Mouse (Mus musculus) G1E-ER4 (cell line): Measurements from ENCODE around the gene Twnk. TPM values are rescaled to one million over a fixed set of nuclear protein-coding genes. Genes with fewer than 3 reads are reported as not detected.

ENCODE experiments used
- GATA1 ChIP-seq: IDR thresholded peaks from one replicate; pipeline ENCODE4 v1.8.0; 2012; ENCODE audit warnings: low read length, inconsistent platforms
- polyA plus RNA-seq: library from polyadenylated mRNA; stranded (reverse); fragments of >175 nt; gene quantifications from 2 replicates; pipeline ENCODE4 v1.2.3, GENCODE M21; 2012

Twnk gene
- polyA plus RNA-seq, 1 experiment, result 20.8 TPM

DNA sequence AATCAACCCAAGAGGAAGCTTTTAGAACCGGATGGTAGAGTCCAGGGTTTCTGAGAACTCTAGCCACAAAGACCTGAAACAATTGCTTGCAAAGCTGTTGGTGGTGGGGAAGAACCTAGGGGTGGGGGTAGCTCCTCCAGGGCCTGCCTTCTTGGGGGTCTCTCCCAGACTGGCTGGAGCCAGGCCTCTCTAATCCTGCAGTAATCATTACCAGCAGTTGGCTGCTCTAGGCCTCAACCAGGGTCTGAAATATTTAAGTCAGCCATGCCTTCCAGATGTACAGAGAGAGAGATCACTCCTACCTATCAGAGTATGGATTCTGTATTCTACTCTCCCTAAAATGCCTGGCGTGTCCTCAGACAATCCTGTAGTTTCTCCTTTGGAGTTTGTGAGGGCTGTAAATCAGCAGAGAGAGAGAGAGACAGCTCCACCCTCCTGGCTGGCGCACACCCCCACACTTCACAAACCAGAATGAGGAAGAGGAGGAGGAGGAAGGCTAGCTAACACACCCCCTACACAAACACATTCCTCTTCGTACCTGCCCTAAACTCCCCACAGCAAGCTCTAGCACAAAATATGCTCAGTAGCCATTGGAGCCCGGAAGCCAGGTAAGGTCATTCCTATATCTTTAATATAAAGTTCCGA, 8.2 kb downstream of the Twnk start:
- TF ChIP-seq GATA1, result no peak

DNA sequence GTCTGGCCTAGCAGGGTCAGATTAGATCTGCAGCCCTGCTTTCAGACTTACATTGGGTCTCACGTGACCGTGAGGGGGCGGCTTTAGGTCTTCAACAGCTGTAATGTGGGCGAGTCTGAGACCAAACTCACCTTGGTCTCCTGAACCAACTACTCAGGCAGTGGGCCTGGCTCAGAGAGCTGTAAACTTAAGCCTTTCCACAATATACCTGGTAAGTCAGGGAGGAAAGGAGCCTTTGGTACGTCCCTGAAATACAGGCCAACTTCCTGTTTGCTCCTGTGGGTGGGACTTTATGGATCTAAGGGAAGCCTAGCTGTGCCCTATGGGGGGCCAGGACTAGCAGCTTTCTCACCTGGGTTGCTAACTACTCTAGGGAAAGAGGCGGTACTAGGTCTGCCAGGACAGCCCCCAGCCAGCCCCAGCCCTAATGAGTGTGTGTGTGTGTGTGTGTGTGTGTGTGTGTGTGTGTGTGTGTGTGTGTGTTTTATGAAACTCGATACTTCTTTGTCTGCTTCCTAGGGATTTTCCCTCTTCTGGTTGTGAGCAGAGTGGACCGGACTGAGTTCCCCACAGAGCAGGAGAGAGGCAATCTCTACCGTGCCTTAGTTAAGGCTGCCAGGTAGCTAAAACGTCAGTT, 9.0 kb downstream of the Twnk start, which contains the start of gene Lzts2:
Gene Lzts2, plus strand, starts transcription at position 80 of the 637 bp plus-strand sequence.
- TF ChIP-seq GATA1, result no peak

DNA sequence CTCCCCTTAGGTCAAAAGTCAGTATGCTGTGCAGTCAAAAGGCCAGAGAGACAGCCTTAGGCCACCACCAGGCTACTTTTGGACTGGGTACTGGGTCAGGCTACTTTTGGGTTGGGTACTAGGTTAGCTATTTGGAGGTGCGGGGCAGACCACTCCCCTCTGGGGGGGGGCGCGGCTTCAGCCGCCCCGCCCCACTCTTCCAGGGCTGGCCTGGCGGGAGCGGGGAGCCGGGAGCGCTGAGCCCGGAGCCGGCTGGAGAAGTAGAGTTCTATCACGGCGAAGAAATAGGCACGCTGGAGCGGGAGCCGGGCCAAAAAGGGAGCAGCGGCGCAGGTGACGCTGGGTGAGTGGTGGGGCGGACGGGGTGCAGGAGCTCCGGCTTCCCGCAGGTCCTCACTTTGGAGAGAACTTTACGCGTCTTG, 9.5 kb downstream of the Twnk start:
- TF ChIP-seq GATA1, result no peak

DNA sequence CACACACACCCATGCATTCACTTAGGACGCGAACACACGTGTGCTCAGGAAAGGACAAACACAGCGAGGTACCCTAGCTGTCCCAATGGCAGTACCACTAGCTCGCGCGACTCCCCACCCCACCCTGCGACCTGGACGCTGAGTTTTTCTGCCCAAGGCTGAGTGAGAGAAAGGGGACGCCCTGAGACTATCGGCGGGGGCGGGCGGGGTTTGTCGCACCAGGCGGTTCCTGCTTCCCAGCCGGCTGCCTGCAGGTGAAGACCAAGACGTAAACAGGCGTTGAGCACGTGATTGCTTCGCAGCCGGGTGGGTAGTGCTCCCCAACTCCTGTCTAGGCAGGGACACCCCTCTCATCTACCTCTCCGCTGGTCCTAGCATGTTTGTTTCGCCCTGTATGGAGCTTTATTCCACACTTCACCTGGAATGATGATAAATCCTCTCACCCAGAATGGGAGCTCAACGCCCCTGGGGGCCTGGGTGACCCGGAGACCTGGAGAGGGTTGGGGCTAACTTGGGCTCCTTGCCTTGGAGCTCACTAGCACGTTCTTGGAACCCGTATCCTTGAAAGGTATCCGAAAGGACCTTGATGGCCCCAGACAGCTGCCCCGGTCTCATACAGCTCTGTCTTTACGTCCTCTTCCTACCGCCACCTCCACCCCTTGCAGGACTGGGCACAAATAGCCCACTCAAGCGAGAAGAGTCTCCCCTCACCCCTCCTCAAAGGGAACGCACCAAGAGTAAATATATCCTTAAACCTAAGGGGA, 10.2 kb downstream of the Twnk start:
- TF ChIP-seq GATA1, result no peak

DNA sequence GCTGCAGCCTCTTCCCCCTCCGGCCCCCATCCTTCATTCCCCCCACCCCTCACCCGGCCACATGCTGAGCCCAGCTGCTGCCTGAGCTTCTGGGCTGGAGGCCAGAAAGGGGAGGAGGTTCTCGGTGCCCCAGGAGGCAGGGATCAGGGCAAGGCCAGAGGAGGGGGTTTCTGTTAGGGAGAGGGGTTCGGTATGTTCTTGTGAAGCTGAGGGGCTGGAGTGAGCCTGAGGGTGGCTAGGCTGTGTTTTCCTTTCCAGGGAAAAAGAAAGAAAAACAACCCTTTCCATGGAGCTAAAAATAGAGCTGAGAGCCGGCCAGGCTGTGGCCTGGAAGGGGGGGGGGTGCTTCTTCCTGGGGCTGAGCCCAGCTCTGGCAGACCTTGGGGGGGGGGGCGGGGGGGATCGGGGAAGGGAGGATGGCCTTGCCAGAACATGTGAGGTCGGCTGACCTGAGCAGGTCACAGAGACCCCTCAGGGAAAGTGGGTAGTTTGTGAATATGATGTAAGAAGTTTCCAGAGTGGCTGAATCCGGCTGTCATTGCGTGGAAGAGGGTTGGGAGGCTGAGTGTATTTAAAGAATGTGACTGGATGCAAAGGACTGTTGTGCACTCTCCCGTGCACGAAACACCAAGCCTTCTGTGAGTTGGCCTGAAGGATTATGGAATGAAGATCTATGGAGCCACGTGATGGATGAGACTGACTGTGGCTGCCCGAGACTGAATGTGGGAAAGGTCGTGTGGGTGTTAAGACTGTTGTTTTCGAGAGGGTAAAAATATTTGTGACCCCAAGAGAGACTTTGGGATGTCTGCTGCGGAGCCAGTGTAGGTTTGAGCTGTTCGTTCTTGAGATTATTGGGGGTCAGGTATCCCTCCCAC, 11.1 kb downstream of the Twnk start:
- TF ChIP-seq GATA1, result no peak

DNA sequence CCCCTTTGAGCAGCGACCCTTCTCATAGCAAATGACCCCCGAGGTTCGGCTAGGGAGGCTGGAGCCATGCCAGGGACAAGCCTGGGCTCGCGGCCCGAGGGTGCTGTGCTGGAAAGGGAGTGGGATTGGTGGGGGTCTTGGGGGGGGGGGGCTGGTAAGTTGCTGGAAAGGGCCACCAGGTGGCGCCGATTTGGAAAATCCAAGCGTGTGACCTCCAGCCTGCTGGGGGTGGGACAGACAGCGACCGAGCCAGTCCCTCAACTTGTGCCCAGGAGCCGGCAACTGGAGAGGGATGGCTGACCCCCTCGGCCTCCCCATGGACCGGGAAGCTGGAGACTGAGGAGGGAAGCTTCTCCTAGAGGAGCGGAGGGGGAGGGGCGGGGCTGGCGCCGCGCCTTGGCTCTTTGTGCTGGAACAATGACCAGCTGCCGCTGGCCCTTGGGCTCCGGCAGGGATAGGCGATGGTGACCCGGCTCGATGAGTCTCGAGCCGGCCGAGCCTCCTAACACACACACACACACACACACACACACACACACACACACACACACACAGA, 11.8 kb downstream of the Twnk start:
- no peak for TF ChIP-seq GATA1

DNA sequence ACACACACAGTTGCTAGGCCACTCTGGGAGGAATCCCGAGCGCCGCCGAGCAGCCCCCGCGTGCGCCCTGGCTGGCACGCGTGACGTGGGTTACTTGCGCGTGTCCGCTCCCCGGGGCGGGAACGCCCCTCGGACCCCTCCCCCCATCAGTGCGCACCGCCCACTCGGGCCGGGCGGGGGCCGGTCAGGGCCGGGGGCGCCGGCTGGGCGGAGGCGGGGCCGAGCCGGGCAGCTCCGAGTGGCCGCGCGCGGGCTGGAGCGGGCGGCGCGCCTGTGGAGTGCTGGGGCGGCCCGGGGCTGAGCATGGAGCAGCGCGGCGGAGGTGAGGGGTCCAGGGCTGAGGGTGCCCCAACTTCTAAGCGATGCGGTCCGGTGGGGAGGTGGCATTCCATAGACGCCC, 12.4 kb downstream of the Twnk start:
- no peak for TF ChIP-seq GATA1

DNA sequence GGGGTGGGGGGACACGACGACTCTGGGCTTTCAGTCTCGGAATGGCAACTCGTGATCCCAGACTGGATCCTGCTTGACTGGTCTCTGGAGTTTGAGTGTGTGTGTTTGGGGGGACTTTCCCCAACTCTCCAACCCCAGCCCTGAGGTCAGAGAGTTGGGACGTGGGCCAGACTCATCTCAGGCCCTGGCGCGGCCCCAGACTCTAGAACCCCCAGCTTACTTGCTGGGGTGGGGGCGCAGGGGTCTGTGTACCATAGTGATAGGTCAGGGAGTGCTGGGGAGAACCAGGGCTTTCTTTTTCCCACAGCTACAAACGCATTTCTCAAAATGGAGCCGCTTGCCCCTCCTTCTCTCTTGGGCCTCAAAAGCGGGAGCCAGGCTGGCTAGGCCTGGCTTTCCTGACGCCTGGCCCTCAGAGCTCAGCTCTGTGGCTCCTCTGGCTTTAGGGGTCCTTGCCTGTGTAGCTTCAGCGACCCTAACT, 12.9 kb downstream of the Twnk start:
- TF ChIP-seq GATA1, result no peak

DNA sequence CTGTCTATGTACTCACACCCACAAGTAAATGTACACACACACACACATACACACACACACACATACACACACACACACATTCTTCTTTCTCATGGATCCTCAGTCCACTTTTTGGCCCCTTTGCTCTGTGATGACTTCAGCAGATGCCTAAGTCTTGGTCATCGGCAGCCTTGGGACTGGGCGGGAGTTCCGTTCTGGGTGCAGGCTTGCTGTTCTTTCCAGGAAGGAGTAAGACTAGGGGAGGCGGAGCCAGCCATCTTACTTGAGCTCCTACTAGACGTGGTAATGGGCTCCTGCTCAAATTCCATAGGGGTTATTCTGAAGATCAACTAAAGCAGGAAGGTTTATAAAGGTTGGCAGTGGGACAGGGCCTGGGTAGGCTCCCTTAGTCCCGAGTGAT, 14.9 kb downstream of the Twnk start:
- TF ChIP-seq GATA1, result no peak

DNA sequence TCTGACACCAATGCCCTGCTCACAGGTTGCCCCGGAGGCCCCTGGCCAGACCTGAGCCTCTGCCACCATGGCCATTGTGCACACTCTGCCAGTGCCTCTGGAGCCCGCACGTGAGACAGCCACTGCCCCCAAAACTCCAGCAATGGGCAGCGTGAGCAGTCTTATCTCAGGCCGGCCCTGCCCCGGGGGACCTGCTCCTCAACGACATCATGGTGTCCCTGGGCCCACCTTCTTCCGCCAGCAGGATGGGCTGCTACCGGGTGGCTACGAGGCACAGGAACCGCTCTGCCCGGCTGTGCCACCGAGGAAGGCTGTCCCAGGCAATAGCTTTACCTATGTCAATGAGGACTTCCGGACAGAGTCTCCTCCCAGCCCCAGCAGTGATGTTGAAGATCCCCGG, 15.9 kb downstream of the Twnk start:
- no peak for TF ChIP-seq GATA1

DNA sequence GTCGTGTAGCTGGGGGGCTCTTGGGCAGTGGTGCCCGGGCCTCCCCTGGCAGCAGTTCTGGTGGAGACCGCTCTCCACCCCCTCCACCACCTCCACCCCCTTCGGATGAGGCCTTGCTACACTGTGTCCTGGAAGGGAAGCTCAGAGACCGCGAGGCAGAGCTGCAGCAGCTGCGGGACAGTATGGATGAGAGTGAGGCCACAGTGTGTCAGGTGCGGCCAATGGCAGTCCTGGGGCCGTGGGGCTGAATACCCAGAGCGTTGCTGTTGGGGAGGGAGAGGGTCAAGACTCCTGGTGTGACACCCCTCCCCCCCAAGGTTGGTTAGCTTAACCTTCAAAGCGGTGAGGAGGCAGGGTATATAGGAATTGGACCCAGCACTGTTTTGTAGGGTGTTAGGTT, 18.5 kb downstream of the Twnk start:
- no peak for TF ChIP-seq GATA1

DNA sequence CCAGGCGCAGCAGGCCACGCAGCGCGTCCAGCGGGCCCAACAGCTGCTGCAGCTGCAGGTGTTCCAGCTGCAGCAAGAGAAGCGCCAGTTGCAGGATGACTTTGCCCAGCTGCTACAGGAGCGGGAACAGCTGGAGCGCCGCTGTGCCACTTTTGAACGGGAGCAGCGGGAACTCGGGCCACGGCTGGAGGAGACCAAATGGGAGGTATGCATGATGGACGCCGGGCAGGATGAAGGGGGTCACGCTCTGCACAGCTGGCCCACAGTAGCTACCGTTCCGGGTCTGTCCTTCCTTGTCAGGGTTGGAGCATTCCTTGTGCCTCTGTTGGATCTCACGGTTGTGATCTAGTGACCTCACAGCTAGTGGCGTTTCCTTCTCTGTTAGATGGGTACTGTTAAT, 19.3 kb downstream of the Twnk start:
- TF ChIP-seq GATA1, result no peak

DNA sequence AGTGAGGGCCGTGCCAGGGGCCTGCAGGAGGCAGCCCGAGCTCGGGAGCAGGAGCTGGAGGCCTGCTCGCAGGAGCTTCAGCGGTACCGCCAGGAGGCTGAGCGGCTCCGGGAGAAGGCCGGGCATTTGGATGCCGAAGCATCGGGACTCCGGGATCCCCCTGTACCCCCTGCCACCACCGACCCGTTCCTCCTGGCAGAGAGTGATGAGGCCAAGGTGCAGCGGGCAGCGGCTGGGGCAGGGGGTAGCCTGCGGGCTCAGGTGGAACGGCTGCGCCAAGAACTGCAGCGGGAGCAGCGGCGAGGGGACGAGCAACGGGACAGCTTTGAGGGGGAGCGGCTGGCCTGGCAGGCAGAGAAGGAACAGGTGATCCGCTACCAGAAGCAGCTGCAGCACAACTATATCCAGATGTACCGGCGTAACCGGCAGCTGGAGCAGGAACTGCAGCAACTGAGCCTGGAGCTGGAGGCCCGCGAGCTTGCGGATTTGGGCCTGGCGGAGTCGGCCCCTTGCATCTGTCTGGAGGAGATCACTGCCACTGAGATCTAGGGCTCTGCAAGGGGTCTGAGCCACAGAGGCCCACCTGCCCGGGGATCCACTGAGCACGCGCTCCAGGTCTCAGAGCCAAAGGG, 20.6 kb downstream of the Twnk start:
- TF ChIP-seq GATA1, result no peak

DNA sequence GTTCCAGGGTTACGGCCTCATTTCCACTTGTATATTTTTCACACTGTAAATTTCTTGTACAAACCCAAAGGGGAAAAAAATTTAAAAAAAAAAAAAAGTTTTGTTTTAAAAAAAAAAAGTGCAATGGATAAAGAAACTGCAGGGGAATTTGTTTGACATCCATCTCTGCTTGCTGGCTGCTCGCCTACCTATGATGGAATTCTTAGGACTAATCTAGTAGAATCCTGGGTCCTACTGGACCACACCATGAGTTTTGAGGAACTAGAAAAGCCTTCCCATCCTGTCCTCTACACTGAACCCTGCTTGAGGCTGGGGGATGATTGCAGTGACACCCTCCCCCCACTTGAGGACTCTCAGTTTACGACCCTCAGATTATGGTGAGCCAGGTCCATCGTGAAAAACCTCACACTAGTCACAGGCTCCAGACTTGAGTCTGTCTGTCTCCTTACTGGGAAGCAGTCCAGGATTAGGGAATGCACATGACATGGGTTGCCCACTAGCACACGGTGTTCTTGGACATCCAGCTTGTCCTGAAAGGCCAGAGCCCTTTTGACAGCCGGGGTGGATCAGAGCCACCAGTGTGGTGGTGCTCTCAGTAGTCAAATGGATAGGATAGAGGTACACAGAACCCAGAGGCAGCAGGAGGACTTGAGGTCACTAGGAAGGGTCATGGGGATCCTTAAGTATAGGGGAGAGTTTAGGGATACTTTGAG, 21.7 kb downstream of the Twnk start:
- no peak for TF ChIP-seq GATA1

DNA sequence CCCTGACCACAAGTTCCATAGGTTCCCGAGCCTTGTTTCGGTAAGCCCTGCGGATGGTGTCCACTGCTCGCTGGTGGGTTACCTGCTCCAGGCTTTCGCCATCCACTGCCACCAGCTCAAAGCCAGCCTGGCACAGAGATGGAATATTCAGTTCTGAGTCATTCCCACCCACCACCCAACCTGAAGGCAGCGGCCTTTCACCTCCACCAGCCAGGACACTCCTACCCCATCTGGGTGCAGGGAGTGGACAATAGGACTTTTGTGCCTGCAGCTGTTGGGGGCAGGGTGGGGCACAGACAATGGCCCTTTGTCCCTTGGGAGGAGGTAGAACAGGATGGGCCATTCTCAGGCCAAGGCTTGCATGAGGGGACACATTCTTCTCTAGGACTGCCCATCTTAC, 22.4 kb downstream of the Twnk start:
- no peak for TF ChIP-seq GATA1
